Mouse (Mus musculus): ENCODE results near the gene Olfr275. TPM values are rescaled to one million over a fixed set of nuclear protein-coding genes. Genes with fewer than 3 reads are reported as not detected.
"Not testable (repeated sequence)": the region's sequence is repeated elsewhere in the genome, so short reads cannot be mapped to it uniquely, and the experiment has no call there.

Olfr275 gene
- not detected in 2 replicates for polyA plus RNA-seq (2012; rRNA removed)

DNA sequence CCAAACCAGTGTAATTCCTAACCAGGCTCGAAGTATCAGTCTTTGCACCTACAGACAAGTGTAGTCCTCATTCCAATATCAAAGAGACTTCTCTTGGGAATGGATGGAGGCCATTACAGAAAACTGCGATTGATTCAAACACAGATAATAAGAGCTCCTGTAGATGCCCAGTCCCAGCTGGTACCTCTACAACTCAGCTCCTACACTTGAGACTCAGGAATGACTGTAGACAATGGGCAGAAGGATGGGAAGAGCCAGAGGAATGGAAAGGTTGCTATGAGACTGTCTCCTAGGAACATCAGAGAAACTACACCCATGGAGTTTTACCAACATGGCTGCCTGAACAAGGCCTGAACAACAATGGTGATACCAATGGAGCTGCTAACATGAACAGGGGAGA is at the start of gene Olfr275:
Gene Olfr275, plus strand, starts transcription at position 301 of the 400 bp plus-strand sequence.
- H3K27me3 ChIP-seq (ENCODE audit: control insufficient read depth, insufficient read depth, low read length) = no peaks in the 10 kb centered on the region
- no peak within 1 kb of the TSS for H3K27ac ChIP-seq (ENCODE audit: insufficient read depth, low read depth, low read length)
- no peaks in the 10 kb centered on the region for H3K36me3 ChIP-seq (ENCODE audit: control insufficient read depth, insufficient read depth, low read length)
- WGBS = 75% methylated on average over 2 of the region's 2 CpGs
- H3K4me3 ChIP-seq (ENCODE audit: low read depth, low read length) = no peak within 1 kb of the TSS
- no peaks in the 10 kb centered on the region for H3K4me1 ChIP-seq (ENCODE audit: control insufficient read depth, insufficient read depth, insufficient read length, low read length)
- no peak for TF ChIP-seq CTCF (IDR thresholded peaks at IDR 0.05; ENCODE audit: extremely low read depth, insufficient read length, insufficient replicate concordance, low read depth, low read length)
- TF ChIP-seq POLR2A (IDR thresholded peaks at IDR 0.05; ENCODE audit: low read depth, low read length) = no peak

GRCm38 (mm10) chr4:52765612-52766011 is 48.8 kb upstream of the Olfr275 start:
- H3K4me1 ChIP-seq (ENCODE audit: control insufficient read depth, insufficient read depth, insufficient read length, low read length) = no peaks in the 10 kb centered on the region
- no peak overlapping the region for H3K4me3 ChIP-seq (ENCODE audit: low read depth, low read length)
- no peak overlapping the region for H3K27ac ChIP-seq (ENCODE audit: insufficient read depth, low read depth, low read length)
- no peak for TF ChIP-seq CTCF (IDR thresholded peaks at IDR 0.05; ENCODE audit: extremely low read depth, insufficient read length, insufficient replicate concordance, low read depth, low read length)
- no peak for TF ChIP-seq POLR2A (IDR thresholded peaks at IDR 0.05; ENCODE audit: low read depth, low read length)
- no peaks in the 10 kb centered on the region for H3K27me3 ChIP-seq (ENCODE audit: control insufficient read depth, insufficient read depth, low read length)
- 80% methylated on average over 6 of the region's 6 CpGs for WGBS
- no peaks in the 10 kb centered on the region for H3K36me3 ChIP-seq (ENCODE audit: control insufficient read depth, insufficient read depth, low read length)

DNA sequence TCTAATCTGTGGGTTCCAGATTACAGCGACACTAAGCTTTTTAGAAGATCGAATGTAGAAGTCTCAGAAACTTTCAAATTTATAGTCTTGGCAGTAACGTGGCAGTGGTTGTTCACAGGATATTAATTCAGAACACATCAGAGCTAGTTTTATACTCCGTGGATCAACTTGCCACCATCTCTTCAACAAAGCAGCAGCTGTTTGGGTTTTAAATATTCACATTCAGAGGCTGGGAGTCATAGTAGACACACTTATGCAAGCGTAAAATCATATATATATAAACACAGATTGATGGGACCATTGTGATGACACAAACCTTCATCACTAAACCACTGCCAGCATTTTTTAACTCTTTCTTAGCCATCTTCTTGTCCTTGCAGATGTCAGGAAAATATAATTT is 42.2 kb upstream of the Olfr275 start:
- H3K27ac ChIP-seq (ENCODE audit: insufficient read depth, low read depth, low read length) = no peak overlapping the region
- no peaks in the 10 kb centered on the region for H3K36me3 ChIP-seq (ENCODE audit: control insufficient read depth, insufficient read depth, low read length)
- H3K4me3 ChIP-seq (ENCODE audit: low read depth, low read length) = no peak overlapping the region
- no peaks in the 10 kb centered on the region for H3K4me1 ChIP-seq (ENCODE audit: control insufficient read depth, insufficient read depth, insufficient read length, low read length)
- WGBS = 73% methylated on average over 5 of the region's 5 CpGs
- TF ChIP-seq CTCF (IDR thresholded peaks at IDR 0.05; ENCODE audit: extremely low read depth, insufficient read length, insufficient replicate concordance, low read depth, low read length) = no peak
- TF ChIP-seq POLR2A (IDR thresholded peaks at IDR 0.05; ENCODE audit: low read depth, low read length) = no peak
- no peaks in the 10 kb centered on the region for H3K27me3 ChIP-seq (ENCODE audit: control insufficient read depth, insufficient read depth, low read length)

- no peak overlapping the region for H3K27ac ChIP-seq (ENCODE audit: insufficient read depth, low read depth, low read length)
- no peaks in the 10 kb centered on the region for H3K4me1 ChIP-seq (ENCODE audit: control insufficient read depth, insufficient read depth, insufficient read length, low read length)
- H3K27me3 ChIP-seq (ENCODE audit: control insufficient read depth, insufficient read depth, low read length) = no peaks in the 10 kb centered on the region
- H3K36me3 ChIP-seq (ENCODE audit: control insufficient read depth, insufficient read depth, low read length) = no peaks in the 10 kb centered on the region
- no peak overlapping the region for H3K4me3 ChIP-seq (ENCODE audit: low read depth, low read length)
- TF ChIP-seq POLR2A (IDR thresholded peaks at IDR 0.05; ENCODE audit: low read depth, low read length) = no peak
- WGBS = 45% methylated on average over 3 of the region's 3 CpGs
Measured at GRCm38 (mm10) chr4:52800013-52800412, 14.4 kb upstream of the Olfr275 start.

DNA sequence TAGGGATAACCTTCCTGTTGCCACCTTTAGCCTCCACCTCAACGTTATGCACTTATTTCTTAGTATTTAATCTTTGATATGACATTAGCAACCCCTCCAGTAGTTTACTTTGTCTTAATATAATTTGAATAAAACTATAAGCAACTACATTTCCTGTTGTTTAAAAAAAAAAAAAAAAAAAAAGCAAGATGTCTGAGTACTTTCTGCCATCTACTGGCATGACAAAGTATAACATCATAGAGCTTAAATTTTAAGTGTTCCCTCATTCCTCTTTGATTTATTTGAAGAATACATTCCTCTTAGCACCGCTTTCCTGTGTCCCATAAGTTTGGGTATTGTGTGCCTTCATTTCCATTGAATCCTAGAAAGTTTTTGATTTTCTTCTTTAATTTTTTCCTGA is 2.5 kb upstream of the Olfr275 start:
- no peak for TF ChIP-seq CTCF (IDR thresholded peaks at IDR 0.05; ENCODE audit: extremely low read depth, insufficient read length, insufficient replicate concordance, low read depth, low read length)
- TF ChIP-seq POLR2A (IDR thresholded peaks at IDR 0.05; ENCODE audit: low read depth, low read length) = no peak
- H3K27me3 ChIP-seq (ENCODE audit: control insufficient read depth, insufficient read depth, low read length) = no peaks in the 10 kb centered on the region
- no peaks in the 10 kb centered on the region for H3K36me3 ChIP-seq (ENCODE audit: control insufficient read depth, insufficient read depth, low read length)
- H3K4me1 ChIP-seq (ENCODE audit: control insufficient read depth, insufficient read depth, insufficient read length, low read length) = no peaks in the 10 kb centered on the region
- H3K27ac ChIP-seq (ENCODE audit: insufficient read depth, low read depth, low read length) = no peak overlapping the region
- H3K4me3 ChIP-seq (ENCODE audit: low read depth, low read length) = no peak overlapping the region
- 28% methylated on average over 2 of the region's 2 CpGs for WGBS

- Histone ChIP-seq H3K27me3 (ENCODE audit: control insufficient read depth, insufficient read depth, low read length) (no peaks in the 10 kb centered on the region), H3K4me1 (ENCODE audit: control insufficient read depth, insufficient read depth, insufficient read length, low read length) (no peaks in the 10 kb centered on the region), H3K4me3 (ENCODE audit: low read depth, low read length) (no peak overlapping the region), H3K27ac (ENCODE audit: insufficient read depth, low read depth, low read length) (no peak overlapping the region), H3K36me3 (ENCODE audit: control insufficient read depth, insufficient read depth, low read length) (no peaks in the 10 kb centered on the region)
- TF ChIP-seq CTCF (IDR thresholded peaks at IDR 0.05; ENCODE audit: extremely low read depth, insufficient read length, insufficient replicate concordance, low read depth, low read length) (no peak), POLR2A (IDR thresholded peaks at IDR 0.05; ENCODE audit: low read depth, low read length) (no peak)
- WGBS = 95% methylated on average over 11 of the region's 11 CpGs
Measured at GRCm38 (mm10) chr4:52821375-52821774, 7.0 kb downstream of the Olfr275 start.

DNA sequence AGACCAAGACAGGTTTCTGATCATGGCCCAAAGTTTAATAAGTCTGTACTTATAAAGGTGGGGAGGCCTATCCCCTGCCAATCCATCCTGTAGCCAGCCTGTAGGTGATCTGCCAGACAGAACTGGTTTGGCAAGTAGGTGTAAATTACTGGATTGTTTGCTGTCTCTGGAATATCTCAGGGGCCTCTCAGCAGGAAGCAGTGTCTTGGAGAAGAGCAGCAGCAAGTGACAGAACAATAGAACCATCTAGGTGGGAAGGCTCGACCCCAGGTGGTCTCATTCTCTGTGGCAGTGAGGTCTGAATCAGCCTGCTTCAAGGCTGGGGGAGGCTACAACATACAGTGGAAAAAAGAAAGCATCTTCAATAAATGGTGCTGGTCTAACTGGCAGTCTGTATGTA is 31.0 kb downstream of the Olfr275 start:
- not testable (repeated sequence) for H3K4me3 ChIP-seq (ENCODE audit: low read depth, low read length); H3K4me1 ChIP-seq (ENCODE audit: control insufficient read depth, insufficient read depth, insufficient read length, low read length); H3K36me3 ChIP-seq (ENCODE audit: control insufficient read depth, insufficient read depth, low read length); H3K27ac ChIP-seq (ENCODE audit: insufficient read depth, low read depth, low read length); H3K27me3 ChIP-seq (ENCODE audit: control insufficient read depth, insufficient read depth, low read length)
- 16% methylated on average over 1 of the region's 1 CpGs for WGBS

DNA sequence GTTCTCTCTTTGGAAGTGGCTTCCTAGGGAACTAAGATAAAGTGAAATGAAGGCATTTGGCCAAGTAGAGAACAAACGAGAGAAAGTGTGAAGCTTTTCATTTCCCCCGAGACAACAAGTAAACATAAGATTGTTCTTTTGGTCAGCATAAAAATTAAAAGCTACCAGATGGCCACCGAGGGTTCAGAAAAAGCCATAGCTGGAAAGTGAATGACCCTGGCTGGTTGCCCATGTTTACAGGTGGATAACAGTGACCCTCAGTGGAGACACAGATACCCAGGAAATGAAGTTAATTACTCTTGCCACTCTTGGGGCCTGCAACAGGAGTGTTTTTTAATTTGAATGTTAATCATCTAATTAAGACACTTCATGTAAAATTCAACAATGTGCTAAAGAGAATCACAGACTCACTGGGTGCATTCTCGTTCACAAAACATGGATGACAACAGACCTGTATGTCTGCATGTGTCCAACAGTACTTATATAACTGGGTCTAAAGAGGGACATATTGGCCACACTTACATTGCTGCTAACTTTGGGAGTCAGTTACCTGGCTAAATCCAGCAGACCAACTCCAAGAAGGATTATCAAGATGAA is 34.7 kb downstream of the Olfr275 start:
- Histone ChIP-seq H3K27ac (ENCODE audit: insufficient read depth, low read depth, low read length) (no peak overlapping the region), H3K36me3 (ENCODE audit: control insufficient read depth, insufficient read depth, low read length) (no peaks in the 10 kb centered on the region), H3K4me3 (ENCODE audit: low read depth, low read length) (no peak overlapping the region), H3K4me1 (ENCODE audit: control insufficient read depth, insufficient read depth, insufficient read length, low read length) (no peaks in the 10 kb centered on the region), H3K27me3 (ENCODE audit: control insufficient read depth, insufficient read depth, low read length) (no peaks in the 10 kb centered on the region)
- no peak for TF ChIP-seq CTCF (IDR thresholded peaks at IDR 0.05; ENCODE audit: extremely low read depth, insufficient read length, insufficient replicate concordance, low read depth, low read length)
- no peak for TF ChIP-seq POLR2A (IDR thresholded peaks at IDR 0.05; ENCODE audit: low read depth, low read length)
- WGBS = 50% methylated on average over 4 of the region's 4 CpGs

All from small intestine, adult 2 months (tissue).